In the genomic region with DNA sequence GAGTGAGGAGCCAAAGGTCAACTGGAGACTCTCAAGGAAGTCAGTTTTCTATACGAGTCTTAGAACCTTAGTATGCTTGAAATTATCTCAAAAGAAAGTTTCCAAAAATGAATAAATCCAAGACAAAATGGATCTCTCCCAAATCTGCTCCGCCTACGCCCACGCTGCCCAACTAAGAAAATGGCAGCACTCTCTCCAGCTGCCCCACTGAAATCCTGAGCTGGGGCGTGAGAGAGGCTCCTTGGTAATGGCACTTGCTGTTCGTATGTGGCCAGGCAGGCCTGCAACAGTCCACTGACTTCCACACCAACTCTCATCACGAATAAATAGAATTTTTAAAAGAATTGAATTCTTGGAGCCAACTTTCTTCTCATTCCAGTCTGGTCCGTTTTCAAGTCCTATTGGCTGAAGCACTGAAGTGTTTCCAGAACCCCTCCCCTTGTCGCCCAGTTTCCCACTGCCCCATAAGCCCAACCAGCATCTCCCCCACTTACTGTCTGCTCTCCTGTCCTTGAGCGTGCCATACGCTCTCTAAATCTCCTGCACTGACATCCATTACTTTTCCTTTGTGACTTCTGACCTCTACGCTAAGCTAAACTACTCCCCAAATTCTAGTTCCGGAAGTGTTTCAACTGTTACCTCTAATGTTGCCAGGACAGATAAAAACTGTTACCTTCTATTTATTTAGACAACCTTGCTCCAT, we compare ENCODE assay signal across 8 mouse cellular contexts. TPM values are rescaled to one million over a fixed set of nuclear protein-coding genes. Genes with fewer than 3 reads are reported as not detected.
A peak's percentile ranks its signal among the peaks of the same experiment; 100 is the strongest.
DNase-seq lines count a peak whose midpoint lies in the region; ATAC-seq and TF ChIP-seq lines count a peak whose summit lies in the region.
"Had no signal": no experiment of that assay in that cellular context is flagged by ENCODE, and none has a peak within 500 bp of the region (broad histone marks: within the 10 kb centered on the region; RNA-seq: fewer than 3 reads in every experiment).

No protein-coding gene starts in this region.

- no peaks in the 10 kb centered on the region for H3K36me3 ChIP-seq in forebrain, embryonic 13.5 days (ENCODE audit: poor library complexity, severe bottlenecking)
- H3K36me3 ChIP-seq in intestine, postnatal 0 days (ENCODE audit: control insufficient read depth, insufficient read depth), result no peaks in the 10 kb centered on the region
- no peaks in the 10 kb centered on the region for H3K36me3 ChIP-seq in small intestine, adult 2 months (ENCODE audit: control insufficient read depth, insufficient read depth, low read length)

- DNase-seq in left cerebral cortex, adult 2 months (ENCODE audit: extremely low spot score in 1 of 2, low spot score in 2 of 2), result no peak
- no peak for DNase-seq in left cerebral cortex, postnatal 14 days (ENCODE audit: low spot score in 2 of 2)
- DNase-seq in adrenal gland, postnatal 10 days, result no peak
- no peak for DNase-seq in frontal cortex, postnatal 36 days (ENCODE audit: low spot score in 2 of 2)
- DNase-seq: right cerebral cortex, postnatal 25 days had no signal

- H3K27ac ChIP-seq in left cerebral cortex, adult 2 months, result 0 out of 2 replicates have a peak overlapping the region, but pooled peaks have one; percentile 11
- H3K27ac ChIP-seq in forebrain, embryonic 13.5 days, result no peak overlapping the region
- H3K27ac ChIP-seq in intestine, postnatal 0 days (ENCODE audit: low read depth, low read length), result peak overlapping the region; percentile 77
- H3K27ac ChIP-seq in small intestine, adult 2 months (ENCODE audit: insufficient read depth, low read depth, low read length), result peak overlapping the region; percentile 71

- intact Hi-C loops in left cerebral cortex, adult 2 months (cut with DNase I), result no loop called here
- intact Hi-C loops in left cerebral cortex, postnatal 14 days (cut with DNase I), result no loop called here

- no peaks in the 10 kb centered on the region for H3K9me3 ChIP-seq in forebrain, embryonic 13.5 days (replicated peaks)
- no peaks in the 10 kb centered on the region for H3K9me3 ChIP-seq in intestine, postnatal 0 days (ENCODE audit: control insufficient read depth)

- no peak overlapping the region for H3K4me3 ChIP-seq in left cerebral cortex, adult 2 months
- H3K4me3 ChIP-seq in forebrain, embryonic 13.5 days, result peak overlapping the region; percentile 36; the same call in 1 of the 2 replicates
- H3K4me3 ChIP-seq in intestine, postnatal 0 days (ENCODE audit: low read depth, low read length), result peak overlapping the region; percentile 41
- no peak overlapping the region for H3K4me3 ChIP-seq in small intestine, adult 2 months (ENCODE audit: low read depth, low read length)

- WGBS in forebrain, embryonic 13.5 days, result 77% methylated on average over 13 of the region's 13 CpGs
- WGBS in intestine, postnatal 0 days, result 68% methylated on average over 13 of the region's 13 CpGs
- 81% methylated on average over 13 of the region's 13 CpGs for WGBS in small intestine, adult 2 months

- H3K4me2 ChIP-seq in forebrain, embryonic 13.5 days, result peak overlapping the region; percentile 72
- H3K4me2 ChIP-seq in intestine, postnatal 0 days (replicated peaks; ENCODE audit: low read depth), result peak overlapping the region; percentile 49

- peaks cover 26% of the 10 kb centered on the region for H3K4me1 ChIP-seq in forebrain, embryonic 13.5 days
- H3K4me1 ChIP-seq in intestine, postnatal 0 days (replicated peaks; ENCODE audit: control insufficient read depth, insufficient read depth, low read length), result 0 out of 2 replicates have a peak, but pooled peaks cover 10% of the 10 kb centered on the region
- no peaks in the 10 kb centered on the region for H3K4me1 ChIP-seq in small intestine, adult 2 months (ENCODE audit: control insufficient read depth, insufficient read depth, insufficient read length, low read length)

- no peak for TF ChIP-seq POLR2A in small intestine, adult 2 months (IDR thresholded peaks at IDR 0.05; ENCODE audit: low read depth, low read length)

- H3K27me3 ChIP-seq in forebrain, embryonic 13.5 days, result peaks cover 6% of the 10 kb centered on the region; the same call in 1 of the 2 replicates
- H3K27me3 ChIP-seq in intestine, postnatal 0 days (replicated peaks; ENCODE audit: control insufficient read depth, insufficient read depth, low read length), result no peaks in the 10 kb centered on the region
- H3K27me3 ChIP-seq in small intestine, adult 2 months (ENCODE audit: control insufficient read depth, insufficient read depth, low read length), result no peaks in the 10 kb centered on the region

- ATAC-seq in forebrain, embryonic 13.5 days, result no peak
- ATAC-seq in intestine, postnatal 0 days, result no peak

- no peak for TF ChIP-seq CTCF in left cerebral cortex, adult 2 months (IDR thresholded peaks at IDR 0.05)
- TF ChIP-seq CTCF in intestine, postnatal 0 days (IDR thresholded peaks at IDR 0.05; ENCODE audit: low read depth), result no peak
- TF ChIP-seq CTCF in small intestine, adult 2 months (IDR thresholded peaks at IDR 0.05; ENCODE audit: extremely low read depth, insufficient read length, insufficient replicate concordance, low read depth, low read length), result no peak

- H3K9ac ChIP-seq in forebrain, embryonic 13.5 days, result no peak overlapping the region; the same call in 1 of the 2 replicates
- no peak overlapping the region for H3K9ac ChIP-seq in intestine, postnatal 0 days (ENCODE audit: low read depth, low read length)

RNA-seq across cellular contexts. Expression of a gene that starts 1.0 kb away (rescaled TPM):
- total RNA-seq in left cerebral cortex, adult 2 months (2021), result 10 to 100 TPM; 16.1 to 17.3 TPM
- 10 to 100 TPM; 24.1 to 24.2 TPM for total RNA-seq in left cerebral cortex, postnatal 14 days (2021)
- 28.1 and 28.4 TPM in 2 replicates for polyA plus RNA-seq in forebrain, embryonic 13.5 days (2015; fragmentation: Nextera tagmentation; extraction: Ambion mirVana)
- polyA plus RNA-seq in intestine, postnatal 0 days (2015; fragmentation: Nextera tagmentation; extraction: Ambion mirVana), result 1,325 and 1,382 TPM in 2 replicates
- 391 and 410 TPM in 2 replicates for polyA plus RNA-seq in small intestine, adult 2 months (2012; rRNA removed)
- total RNA-seq in adrenal gland, postnatal 10 days (2021), result 10 to 100 TPM; 67.9 to 90.2 TPM

Comparison
In these comparisons a context has a peak if more than half of its experiments do, and no peak if none do; other contexts are left out.
1. H3K4me3 ChIP-seq: peak in forebrain, embryonic 13.5 days (single experiment) and intestine, postnatal 0 days (single experiment); none in left cerebral cortex, adult 2 months (single experiment) and small intestine, adult 2 months (single experiment).